Mouse (Mus musculus) small intestine, adult 2 months (tissue): ENCODE measurements around the gene Tpcn1.

Experiments used
- CTCF ChIP-seq: fragments of 200-500 bp; IDR thresholded peaks from 2 replicates; pipeline ENCODE4 v1.5.1; 2012; ENCODE audit warnings: low read depth, mild to moderate bottlenecking, control low read depth, inconsistent platforms, low read length, moderate library complexity, mixed read lengths; ENCODE audit not compliant: insufficient replicate concordance, insufficient read length; ENCODE audit errors: extremely low read depth
- POLR2A ChIP-seq: fragments of 200-500 bp; IDR thresholded peaks from 2 replicates; pipeline ENCODE4 v1.6.1; 2012; ENCODE audit warnings: low read depth, mild to moderate bottlenecking, control low read depth, inconsistent platforms, low read length, moderate library complexity

DNA sequence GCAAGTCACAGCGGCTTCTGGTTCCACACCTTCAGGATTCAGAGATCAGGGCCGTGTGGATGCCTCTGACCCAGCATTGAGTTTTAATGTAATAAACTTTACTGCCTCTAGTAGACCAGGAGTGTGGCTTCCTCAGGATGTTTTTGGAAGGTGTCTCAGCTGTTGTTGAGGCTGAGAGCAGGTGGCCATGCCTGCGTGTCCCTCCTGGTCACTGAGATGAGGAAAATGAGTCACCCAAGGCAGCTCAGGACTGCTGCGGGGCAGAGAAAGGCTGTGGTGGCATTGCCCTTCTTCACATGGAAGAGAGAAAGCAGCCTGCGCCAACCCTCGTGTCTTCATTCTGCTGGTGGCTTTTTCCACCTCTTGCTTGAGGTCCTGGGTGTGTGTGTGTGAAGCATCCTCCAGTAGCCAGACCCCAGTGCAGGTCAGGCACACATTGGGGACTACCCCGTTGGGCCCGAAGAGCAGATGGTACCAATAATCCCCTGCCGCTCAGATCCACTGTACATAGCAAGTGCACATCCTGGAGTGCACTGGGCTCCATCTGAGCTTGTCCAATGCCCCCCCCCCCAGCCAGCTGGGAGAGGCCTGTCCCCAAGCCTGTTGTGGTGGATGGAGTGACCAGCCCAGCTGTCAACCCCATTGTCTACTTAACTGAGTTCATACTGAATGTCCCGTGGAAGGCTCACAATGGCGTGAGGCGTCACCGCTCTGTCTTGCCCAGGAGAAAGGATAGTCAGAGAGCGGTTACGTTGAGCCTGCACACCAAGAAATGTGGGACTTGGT, 39.2 kb upstream of the Tpcn1 start:
- TF ChIP-seq CTCF (no peak), POLR2A (no peak)
